Mouse (Mus musculus) embryonic fibroblast, embryonic 13.5 days (primary cell): ENCODE results near the gene Ccdc83. TPM values are rescaled to one million over a fixed set of nuclear protein-coding genes. Genes with fewer than 3 reads are reported as not detected.

ENCODE experiments used
- H3K27ac ChIP-seq: 2 replicates; pipeline ENCODE4 v1.5.1; 2012; ENCODE audit warnings: low read length, control low read depth, inconsistent platforms; ENCODE audit not compliant: insufficient read depth
- H3K4me1 ChIP-seq: 2 replicates; pipeline ENCODE4 v1.6.1; 2011; ENCODE audit warnings: low read length; ENCODE audit not compliant: control insufficient read depth, insufficient read depth
- H3K4me3 ChIP-seq: 2 replicates; pipeline ENCODE4 v1.5.1; 2011; ENCODE audit warnings: mild to moderate bottlenecking, control low read depth, low read length; ENCODE audit not compliant: insufficient read depth
- CTCF ChIP-seq: IDR thresholded peaks from 2 replicates; pipeline ENCODE4 v1.5.1; 2011; ENCODE audit warnings: mild to moderate bottlenecking, control low read depth, low read length, moderate library complexity, borderline replicate concordance; ENCODE audit not compliant: insufficient read depth
- POLR2A ChIP-seq: IDR thresholded peaks from 2 replicates; pipeline ENCODE4 v1.6.1; 2011; ENCODE audit warnings: low read depth, mild to moderate bottlenecking, control low read depth, low read length, moderate library complexity
- polyA plus RNA-seq: library from polyadenylated mRNA; stranded (reverse); fragments of >200 nt; gene quantifications from 2 replicates; pipeline ENCODE4 v1.2.4, GENCODE M21; 2011; ENCODE audit warnings: low read depth; ENCODE audit not compliant: missing spikeins, insufficient read length

Ccdc83 gene
- polyA plus RNA-seq, 1 experiment, result not detected

DNA sequence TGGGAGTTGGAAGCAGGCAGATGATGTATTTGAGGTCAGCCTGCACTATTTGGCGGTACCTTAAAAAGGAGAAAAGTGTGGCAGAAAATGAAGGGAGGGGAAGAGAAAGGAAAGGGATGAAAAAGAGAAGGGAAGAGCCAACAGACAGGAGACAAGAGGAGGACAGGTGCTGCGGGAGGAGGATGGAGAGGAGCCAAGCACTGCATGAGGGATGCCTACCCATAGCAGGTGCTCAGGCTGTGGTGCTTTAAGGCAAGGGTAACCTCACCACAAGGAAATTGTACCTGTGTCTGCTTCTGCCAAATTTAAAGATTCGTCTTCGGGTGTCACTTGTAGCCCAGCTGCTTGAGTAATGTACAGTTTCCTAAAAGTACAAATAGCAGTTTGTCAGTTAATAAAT lies 37.5 kb downstream of the Ccdc83 start:
- H3K4me1 ChIP-seq, result no peaks in the 10 kb centered on the region
- no peak overlapping the region for H3K4me3 ChIP-seq
- H3K27ac ChIP-seq, result no peak overlapping the region
- TF ChIP-seq POLR2A (no peak), CTCF (no peak)

DNA sequence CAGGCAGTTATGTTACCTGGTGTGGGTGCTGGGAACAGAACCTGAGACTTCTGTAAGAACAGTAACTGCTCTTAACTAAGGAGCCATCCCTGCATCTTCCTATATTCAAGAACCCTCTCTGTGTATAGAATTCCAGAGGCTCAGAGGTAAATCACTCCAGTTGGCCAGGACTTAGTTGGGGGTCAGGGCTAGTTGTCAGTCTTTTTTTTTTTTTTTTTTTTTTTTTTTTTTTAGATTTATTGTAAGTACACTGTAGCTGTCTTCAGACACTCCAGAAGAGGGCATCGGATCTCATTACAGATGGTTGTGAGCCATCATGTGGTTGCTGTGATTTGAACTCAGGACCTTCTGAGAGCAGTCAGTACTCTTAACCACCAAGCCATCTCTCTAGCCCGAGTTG lies 44.1 kb downstream of the Ccdc83 start:
- no peak overlapping the region for H3K4me3 ChIP-seq
- H3K27ac ChIP-seq, result no peak overlapping the region
- TF ChIP-seq CTCF (no peak), POLR2A (no peak)
- H3K4me1 ChIP-seq, result peaks cover 7% of the 10 kb centered on the region; the same call in 1 of the 2 replicates

- H3K4me1 ChIP-seq, result peaks cover 7% of the 10 kb centered on the region; the same call in 1 of the 2 replicates
- H3K4me3 ChIP-seq, result no peak overlapping the region
- TF ChIP-seq POLR2A (no peak), CTCF (no peak)
- peak overlapping the region; percentile 82; the same call in 1 of the 2 replicates for H3K27ac ChIP-seq
Observed at GRCm38 (mm10) chr7:90218122-90218521, 47.5 kb downstream of the Ccdc83 start.

- Histone ChIP-seq H3K27ac (0 out of 2 replicates have a peak overlapping the region, but pooled peaks have one; percentile 3), H3K4me1 (peaks cover 7% of the 10 kb centered on the region; the same call in 1 of the 2 replicates), H3K4me3 (no peak overlapping the region)
- no peak for TF ChIP-seq CTCF
- no peak for TF ChIP-seq POLR2A
Observed at GRCm38 (mm10) chr7:90216511-90216910, 49.1 kb downstream of the Ccdc83 start.

GRCm38 (mm10) chr7:90210947-90211346 lies 54.6 kb downstream of the Ccdc83 start:
- no peaks in the 10 kb centered on the region for H3K4me1 ChIP-seq
- TF ChIP-seq POLR2A (no peak), CTCF (no peak)
- no peak overlapping the region for H3K4me3 ChIP-seq
- H3K27ac ChIP-seq, result no peak overlapping the region

- H3K4me1 ChIP-seq, result no peaks in the 10 kb centered on the region
- no peak overlapping the region for H3K27ac ChIP-seq
- H3K4me3 ChIP-seq, result no peak overlapping the region
- TF ChIP-seq CTCF (no peak), POLR2A (no peak)
Observed at GRCm38 (mm10) chr7:90210116-90210515, 55.5 kb downstream of the Ccdc83 start.

DNA sequence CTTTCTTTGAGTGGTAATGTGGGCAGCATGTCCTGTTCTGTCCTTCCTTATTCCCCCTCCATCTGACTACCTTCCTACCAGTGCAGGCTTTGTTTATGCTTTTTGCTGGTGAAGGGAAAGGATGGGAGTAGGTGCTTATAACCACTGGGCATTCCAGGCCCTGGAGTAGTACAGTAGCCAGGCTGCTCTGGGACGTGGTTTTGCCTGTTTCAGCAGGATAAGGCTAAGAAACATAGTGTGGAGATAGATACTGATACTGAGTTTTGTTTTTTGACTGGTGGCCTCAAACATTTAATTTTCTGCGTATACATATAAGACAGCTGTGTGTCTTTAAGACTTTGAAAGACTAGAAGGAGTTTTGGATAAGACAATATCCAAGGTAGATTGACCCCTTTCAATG lies 61.7 kb downstream of the Ccdc83 start:
- H3K27ac ChIP-seq, result no peak overlapping the region
- peaks cover 12% of the 10 kb centered on the region for H3K4me1 ChIP-seq
- no peak overlapping the region for H3K4me3 ChIP-seq
- TF ChIP-seq CTCF (no peak), POLR2A (no peak)

GRCm38 (mm10) chr7:90201877-90202465 lies 63.6 kb downstream of the Ccdc83 start:
- Histone ChIP-seq H3K27ac (peak overlapping the region; percentile 16; the same call in 1 of the 2 replicates), H3K4me1 (peaks cover 12% of the 10 kb centered on the region), H3K4me3 (no peak overlapping the region)
- TF ChIP-seq CTCF (no peak), POLR2A (no peak)

GRCm38 (mm10) chr7:90200251-90200650 lies 65.3 kb downstream of the Ccdc83 start:
- peaks cover 12% of the 10 kb centered on the region for H3K4me1 ChIP-seq
- H3K27ac ChIP-seq, result no peak overlapping the region
- no peak overlapping the region for H3K4me3 ChIP-seq
- TF ChIP-seq POLR2A, result no peak
- no peak for TF ChIP-seq CTCF

GRCm38 (mm10) chr7:90180635-90181034 lies 84.9 kb downstream of the Ccdc83 start:
- no peak overlapping the region for H3K4me3 ChIP-seq
- no peak overlapping the region for H3K27ac ChIP-seq
- no peak for TF ChIP-seq POLR2A
- no peak for TF ChIP-seq CTCF
- peaks cover 4% of the 10 kb centered on the region for H3K4me1 ChIP-seq

DNA sequence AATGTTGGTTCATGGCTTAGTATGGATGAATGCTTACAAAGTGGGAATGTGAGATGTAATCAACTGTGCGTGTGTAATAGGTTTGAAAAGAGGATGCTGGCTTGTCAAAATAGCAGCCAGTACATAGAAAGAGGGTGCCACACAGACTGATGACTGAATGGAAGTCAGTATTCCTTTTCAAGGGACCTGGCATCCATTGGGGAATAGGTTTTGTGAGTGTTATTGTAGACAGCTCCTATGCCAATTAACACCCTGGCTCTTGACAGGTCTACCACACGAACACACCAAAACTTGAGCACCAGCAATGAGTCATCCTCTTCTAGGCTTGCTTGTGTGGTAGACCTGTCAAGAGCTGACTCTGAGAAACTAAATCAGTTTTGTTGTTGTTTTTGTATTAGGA lies 90.0 kb downstream of the Ccdc83 start:
- Histone ChIP-seq H3K27ac (no peak overlapping the region), H3K4me3 (no peak overlapping the region), H3K4me1 (peaks cover 7% of the 10 kb centered on the region)
- TF ChIP-seq CTCF (no peak), POLR2A (no peak)

Other genes starting within 250 kb of the Ccdc83 start
- 615 and 683 TPM in 2 replicates for gene Picalm, start 135.6 kb downstream of the Ccdc83 start, polyA plus RNA-seq
- 31.1 and 41.3 TPM in 2 replicates for gene Sytl2, start 36.5 kb upstream of the Ccdc83 start, polyA plus RNA-seq
- gene Ccdc89, start 160.8 kb upstream of the Ccdc83 start, polyA plus RNA-seq, result 0.38 and 0.83 TPM in 2 replicates
- 40.1 and 52.7 TPM in 2 replicates for gene Crebzf, start 177.0 kb upstream of the Ccdc83 start, polyA plus RNA-seq
- gene Tmem126a, start 191.5 kb upstream of the Ccdc83 start, polyA plus RNA-seq, result 79.9 and 89.8 TPM in 2 replicates
- 16.8 and 19.1 TPM in 2 replicates for gene Tmem126b, start 210.2 kb upstream of the Ccdc83 start, polyA plus RNA-seq
- gene Dlg2, start 210.9 kb upstream of the Ccdc83 start, polyA plus RNA-seq, result 3.3 and 5.2 TPM in 2 replicates